Mouse (Mus musculus) erythroblast, embryonic 14.5 days (primary cell): ENCODE data around the gene Rragd.

Experiments
- GATA1 ChIP-seq: IDR thresholded peaks from 2 replicates; pipeline ENCODE4 v1.6.1; 2012; ENCODE audit warnings: low read length, inconsistent platforms, mixed read lengths
- TAL1 ChIP-seq: IDR thresholded peaks from 3 replicates; pipeline ENCODE4 v1.6.1; 2012; ENCODE audit warnings: low read length, inconsistent platforms, mixed read lengths

- TF ChIP-seq TAL1 (no peak), GATA1 (no peak)
These were observed 78.3 kb downstream of the Rragd start for GRCm38 (mm10) chr4:33061158-33061557.
